Mouse (Mus musculus) lung, embryonic 14.5 days (tissue): ENCODE data around the gene Tox2. TPM values are rescaled to one million over a fixed set of nuclear protein-coding genes. Genes with fewer than 3 reads are reported as not detected.

Source experiments
- ATAC-seq: fragments of 200-750 bp; cut with Nextera tagmentation; 2 replicates; pipeline ENCODE4 v1.8.0; 2017; ENCODE audit warnings: mild to moderate bottlenecking, moderate TSS enrichment, moderate library complexity; ENCODE audit not compliant: insufficient read depth
- DNase-seq: peaks from one replicate; pipeline ENCODE4 v3.0.0-alpha.2; 2015
- H3K27ac ChIP-seq: fragments of 300-500 bp; sonication (generic); 2 replicates; pipeline ENCODE4 v1.5.1; 2014; ENCODE audit warnings: low read depth, mild to moderate bottlenecking, moderate library complexity
- H3K27me3 ChIP-seq: fragments of 300-500 bp; sonication (generic); 2 replicates; pipeline ENCODE4 v1.6.1; 2014; ENCODE audit warnings: low read length, control low read depth; ENCODE audit not compliant: insufficient read depth
- H3K36me3 ChIP-seq: fragments of 300-500 bp; sonication (generic); 2 replicates; pipeline ENCODE4 v1.6.1; 2014; ENCODE audit warnings: control low read depth; ENCODE audit not compliant: insufficient read depth
- H3K4me1 ChIP-seq: fragments of 300-500 bp; sonication (generic); 2 replicates; pipeline ENCODE4 v1.6.1; 2014; ENCODE audit warnings: antibody characterized with exemption, control low read depth; ENCODE audit not compliant: insufficient read depth
- H3K4me2 ChIP-seq: fragments of 300-500 bp; sonication (generic); 2 replicates; pipeline ENCODE4 v1.6.1; 2014; ENCODE audit warnings: mild to moderate bottlenecking
- H3K4me3 ChIP-seq: fragments of 300-500 bp; sonication (generic); 2 replicates; pipeline ENCODE4 v1.5.1; 2014; ENCODE audit warnings: low read depth, low read length
- H3K9ac ChIP-seq: fragments of 300-500 bp; sonication (generic); 2 replicates; pipeline ENCODE4 v1.6.1; 2014
- H3K9me3 ChIP-seq: fragments of 300-500 bp; sonication (generic); 2 replicates; pipeline ENCODE4 v1.6.1; 2016; ENCODE audit warnings: low read depth, low read length, control low read depth
- CTCF ChIP-seq: IDR thresholded peaks from 2 replicates; pipeline ENCODE4 v1.5.1; 2016; ENCODE audit warnings: antibody characterized with exemption, low read depth
- WGBS: fragments of 180-500 bp; shearing (Covaris S2); extraction: QIAGEN DNeasy Blood & Tissue Kit; methylation state at CpG from one replicate; pipeline ENCODE4 v1.1.7; 2014; 5-methylcytosine and 5-hydroxymethylcytosine counted together
- polyA plus RNA-seq: library from polyadenylated mRNA; unstranded; fragments of >200 nt; fragmentation: Nextera tagmentation; extraction: Ambion mirVana; gene quantifications from 2 replicates; pipeline ENCODE4 v1.2.1, GENCODE M21; 2014

The Tox2 gene
- polyA plus RNA-seq, result 4.3 and 4.6 TPM in 2 replicates

DNA sequence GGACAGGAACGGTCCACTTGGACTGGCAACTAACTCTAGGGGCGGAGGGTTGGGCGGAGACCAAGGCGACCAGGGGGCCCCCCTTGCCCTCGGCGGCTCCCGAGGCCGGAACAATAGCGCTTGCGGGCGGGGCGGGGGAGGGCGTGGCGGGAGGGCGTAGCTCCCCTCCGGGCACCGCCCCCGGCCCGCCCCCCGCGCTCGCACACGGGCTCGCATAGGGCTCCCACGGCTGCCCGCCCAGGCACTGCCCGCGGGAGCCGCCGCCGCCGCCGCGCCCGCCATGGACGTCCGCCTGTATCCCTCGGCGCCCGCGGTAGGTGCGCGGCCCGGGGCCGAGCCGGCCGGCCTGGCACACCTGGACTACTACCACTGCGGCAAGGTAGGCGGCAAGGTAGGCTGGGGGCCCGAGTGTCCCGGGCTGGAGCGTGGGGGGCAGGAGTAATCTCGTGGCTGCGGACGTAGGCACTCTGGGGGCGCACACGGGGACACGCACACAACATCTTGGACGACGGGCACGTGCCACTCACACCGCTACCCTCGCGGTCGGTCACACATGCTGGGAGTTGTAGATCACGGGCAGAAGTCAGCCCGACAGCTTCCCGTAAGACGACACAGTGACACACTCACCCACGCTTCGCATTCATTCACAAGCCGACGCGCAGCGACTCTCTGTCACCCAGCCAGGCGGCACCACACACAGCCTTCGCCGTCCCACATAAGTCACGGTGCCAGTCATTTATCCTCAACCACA, at the start of gene Tox2:
Tox2 (plus strand) TSS at position 242 of the 751 bp plus-strand sequence.
- WGBS, result 1% methylated on average over 67 of the region's 79 CpGs
- H3K4me3 ChIP-seq, result peak within 1 kb of the TSS; percentile 48
- H3K36me3 ChIP-seq, result no peaks in the 10 kb centered on the region
- peak; percentile 17; the same call in 1 of the 2 replicates for TF ChIP-seq CTCF
- H3K4me2 ChIP-seq, result peak within 1 kb of the TSS; percentile 90
- peak within 1 kb of the TSS; percentile 46 for H3K9ac ChIP-seq
- no peaks in the 10 kb centered on the region for H3K9me3 ChIP-seq
- H3K4me1 ChIP-seq, result peaks cover 5% of the 10 kb centered on the region; the same call in 1 of the 2 replicates
- DNase-seq (peak; percentile 79), ATAC-seq (peak; percentile 87)
- 0 out of 2 replicates have a peak within 1 kb of the TSS, but pooled peaks have one; percentile 18 for H3K27ac ChIP-seq
- peaks cover 42% of the 10 kb centered on the region for H3K27me3 ChIP-seq

DNA sequence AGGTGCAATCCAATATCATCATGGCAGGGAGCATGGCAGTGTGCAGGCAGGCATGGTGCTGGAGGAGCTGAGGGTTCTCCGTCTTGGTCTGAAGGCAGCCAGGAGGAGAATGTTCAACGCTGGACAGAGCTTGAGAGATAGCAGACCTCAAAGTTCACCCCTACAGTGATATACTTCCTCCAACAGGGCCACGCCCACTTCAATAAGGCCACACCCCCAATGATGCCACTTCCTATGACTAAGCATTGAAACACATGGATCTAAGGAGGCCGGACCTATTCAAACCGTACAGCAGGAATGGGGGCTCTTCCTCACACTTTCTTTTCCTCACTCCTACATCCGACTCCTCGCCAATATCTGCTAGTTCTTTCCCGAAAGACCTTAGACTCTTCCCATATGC, 48.3 kb upstream of the Tox2 start:
- 90% methylated on average over 8 of the region's 8 CpGs for WGBS
- no peaks in the 10 kb centered on the region for H3K4me1 ChIP-seq
- no peaks in the 10 kb centered on the region for H3K9me3 ChIP-seq
- H3K9ac ChIP-seq, result no peak overlapping the region
- H3K36me3 ChIP-seq, result no peaks in the 10 kb centered on the region
- no peak overlapping the region for H3K27ac ChIP-seq
- H3K4me3 ChIP-seq, result no peak overlapping the region
- H3K4me2 ChIP-seq, result no peak overlapping the region
- no peak for ATAC-seq
- H3K27me3 ChIP-seq, result no peaks in the 10 kb centered on the region
- DNase-seq, result no peak
- TF ChIP-seq CTCF, result no peak

DNA sequence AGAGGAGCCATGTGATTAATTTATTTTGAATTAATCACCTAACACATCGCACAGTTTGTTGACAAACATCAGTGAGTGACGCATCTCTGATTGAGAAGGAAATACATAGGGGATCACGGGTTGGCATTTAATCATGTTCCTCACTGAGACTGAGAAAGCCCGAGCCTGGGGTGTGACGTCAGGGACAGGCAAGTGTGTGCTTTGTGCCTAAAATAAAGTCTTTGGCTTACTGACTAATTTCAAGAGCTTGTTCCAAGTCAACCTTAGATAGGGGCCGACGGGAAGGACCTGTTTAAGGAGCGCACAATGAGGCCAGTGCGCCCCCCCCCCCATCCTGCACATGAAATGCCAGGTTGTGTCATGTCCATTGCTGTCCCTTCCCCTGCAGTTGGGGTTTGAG, 43.9 kb upstream of the Tox2 start:
- Histone ChIP-seq H3K4me3 (no peak overlapping the region), H3K4me1 (no peaks in the 10 kb centered on the region), H3K27ac (no peak overlapping the region), H3K4me2 (no peak overlapping the region), H3K36me3 (no peaks in the 10 kb centered on the region), H3K9ac (no peak overlapping the region), H3K9me3 (no peaks in the 10 kb centered on the region), H3K27me3 (no peaks in the 10 kb centered on the region)
- WGBS, result 76% methylated on average over 9 of the region's 9 CpGs
- DNase-seq, result no peak
- no peak for ATAC-seq
- TF ChIP-seq CTCF, result no peak

GRCm38 (mm10) chr2:163164461-163164990, 38.4 kb upstream of the Tox2 start:
- H3K4me3 ChIP-seq, result no peak overlapping the region
- peaks cover 3% of the 10 kb centered on the region; the same call in 1 of the 2 replicates for H3K27me3 ChIP-seq
- DNase-seq (no peak), ATAC-seq (no peak)
- no peaks in the 10 kb centered on the region for H3K36me3 ChIP-seq
- TF ChIP-seq CTCF, result no peak
- WGBS, result 63% methylated on average over 10 of the region's 10 CpGs
- H3K9ac ChIP-seq, result no peak overlapping the region; the same call in 1 of the 2 replicates
- H3K4me1 ChIP-seq, result no peaks in the 10 kb centered on the region
- H3K27ac ChIP-seq, result no peak overlapping the region
- H3K9me3 ChIP-seq, result no peaks in the 10 kb centered on the region
- H3K4me2 ChIP-seq, result no peak overlapping the region

- Histone ChIP-seq H3K4me3 (no peak overlapping the region), H3K4me1 (no peaks in the 10 kb centered on the region), H3K9me3 (no peaks in the 10 kb centered on the region), H3K27me3 (peaks cover 3% of the 10 kb centered on the region; the same call in 1 of the 2 replicates), H3K27ac (no peak overlapping the region), H3K9ac (no peak overlapping the region), H3K4me2 (no peak overlapping the region), H3K36me3 (no peaks in the 10 kb centered on the region)
- no peak for DNase-seq
- 37% methylated on average over 13 of the region's 13 CpGs for WGBS
- TF ChIP-seq CTCF, result no peak
- no peak for ATAC-seq
These were observed 36.7 kb upstream of the Tox2 start for GRCm38 (mm10) chr2:163166067-163166805.

- no peak for DNase-seq
- Histone ChIP-seq H3K4me2 (no peak overlapping the region), H3K9me3 (no peaks in the 10 kb centered on the region), H3K27me3 (no peaks in the 10 kb centered on the region), H3K4me1 (no peaks in the 10 kb centered on the region), H3K4me3 (no peak overlapping the region), H3K36me3 (no peaks in the 10 kb centered on the region), H3K9ac (no peak overlapping the region), H3K27ac (no peak overlapping the region)
- no peak for ATAC-seq
- TF ChIP-seq CTCF, result no peak
- 77% methylated on average over 11 of the region's 11 CpGs for WGBS
These were observed 31.0 kb upstream of the Tox2 start for GRCm38 (mm10) chr2:163171891-163172290.

DNA sequence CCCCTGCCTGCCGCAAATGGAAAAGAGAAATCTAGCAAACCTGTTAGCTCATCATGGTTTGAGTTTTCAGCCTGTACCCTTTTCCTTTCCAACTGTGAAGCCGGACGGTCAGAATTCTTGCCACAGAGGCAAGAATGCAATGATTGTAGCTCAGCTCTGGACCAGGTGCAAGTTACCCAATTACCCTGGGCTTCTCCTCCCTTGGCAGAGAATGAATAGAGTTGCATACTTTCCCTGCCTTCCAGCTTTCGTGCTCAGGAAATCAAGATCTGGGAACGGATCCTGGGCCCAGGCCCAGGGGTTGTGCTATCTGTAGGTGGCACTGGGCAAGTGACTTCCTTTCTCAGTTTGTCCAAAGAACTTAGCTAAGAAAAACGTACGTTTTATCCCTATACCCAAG, 28.9 kb upstream of the Tox2 start:
- Histone ChIP-seq H3K4me2 (no peak overlapping the region), H3K9ac (no peak overlapping the region), H3K4me3 (no peak overlapping the region), H3K27ac (no peak overlapping the region), H3K36me3 (no peaks in the 10 kb centered on the region), H3K27me3 (no peaks in the 10 kb centered on the region), H3K9me3 (no peaks in the 10 kb centered on the region), H3K4me1 (no peaks in the 10 kb centered on the region)
- no peak for TF ChIP-seq CTCF
- DNase-seq (peak; percentile 27), ATAC-seq (no peak)
- WGBS, result 58% methylated on average over 7 of the region's 7 CpGs
